In genomic region chr7:144539146-144539545, GRCm38 (mm10) we compare ENCODE assay signal across 12 mouse cellular contexts. TPM values are rescaled to one million over a fixed set of nuclear protein-coding genes. Genes with fewer than 3 reads are reported as not detected.
A peak's percentile ranks its signal among the peaks of the same experiment; 100 is the strongest.
DNase-seq lines count a peak whose midpoint lies in the region; ATAC-seq and TF ChIP-seq lines count a peak whose summit lies in the region.
"Had no signal": no experiment of that assay in that cellular context is flagged by ENCODE, and none has a peak within 500 bp of the region (broad histone marks: within the 10 kb centered on the region; RNA-seq: fewer than 3 reads in every experiment).

No protein-coding gene starts in this region.

- H3K4me2 ChIP-seq in heart, embryonic 11.5 days = no peak overlapping the region
- no peak overlapping the region for H3K4me2 ChIP-seq in stomach, embryonic 15.5 days
- H3K4me2 ChIP-seq in stomach, postnatal 0 days (replicated peaks; ENCODE audit: low read depth) = no peak overlapping the region
- H3K4me2 ChIP-seq in liver, postnatal 0 days (ENCODE audit: low read depth, low read length) = no peak overlapping the region
- H3K4me2 ChIP-seq: hindbrain, embryonic 13.5 days; neural tube, embryonic 13.5 days had no signal

- no peaks in the 10 kb centered on the region for H3K36me3 ChIP-seq in heart, embryonic 11.5 days (ENCODE audit: control insufficient read depth, insufficient read depth, low read length)
- 0 out of 2 replicates have a peak, but pooled peaks cover 3% of the 10 kb centered on the region for H3K36me3 ChIP-seq in stomach, embryonic 15.5 days
- H3K36me3 ChIP-seq in stomach, postnatal 0 days (ENCODE audit: control insufficient read depth, insufficient read depth, low read length) = no peaks in the 10 kb centered on the region
- H3K36me3 ChIP-seq in liver, postnatal 0 days (replicated peaks; ENCODE audit: insufficient read depth, low read length) = no peaks in the 10 kb centered on the region; the same call in 1 of the 2 replicates
- H3K36me3 ChIP-seq: hindbrain, embryonic 13.5 days; neural tube, embryonic 13.5 days had no signal

- TF ChIP-seq EP300 in stomach, postnatal 0 days (optimal IDR thresholded peaks at IDR 0.05) = no peak
- TF ChIP-seq EP300 in liver, postnatal 0 days (IDR thresholded peaks at IDR 0.05; ENCODE audit: low read depth) = peak; percentile 61

- no peak overlapping the region for H3K4me3 ChIP-seq in heart, embryonic 11.5 days (ENCODE audit: low read depth, low read length)
- H3K4me3 ChIP-seq in stomach, embryonic 15.5 days (replicated peaks) = no peak overlapping the region
- H3K4me3 ChIP-seq in stomach, postnatal 0 days (ENCODE audit: low read depth, low read length) = no peak overlapping the region
- H3K4me3 ChIP-seq in liver, postnatal 0 days (ENCODE audit: low read depth, low read length) = no peak overlapping the region
- H3K4me3 ChIP-seq: hindbrain, embryonic 13.5 days; neural tube, embryonic 13.5 days had no signal

- no peak overlapping the region for H3K9ac ChIP-seq in heart, embryonic 11.5 days (ENCODE audit: low read depth, low read length)
- no peak overlapping the region for H3K9ac ChIP-seq in stomach, embryonic 15.5 days
- H3K9ac ChIP-seq in stomach, postnatal 0 days (ENCODE audit: low read length) = no peak overlapping the region
- no peak overlapping the region for H3K9ac ChIP-seq in liver, postnatal 0 days (replicated peaks)
- H3K9ac ChIP-seq: hindbrain, embryonic 13.5 days; neural tube, embryonic 13.5 days had no signal

- H3K4me1 ChIP-seq in heart, embryonic 11.5 days (ENCODE audit: control insufficient read depth, insufficient read depth, low read length) = peaks cover 25% of the 10 kb centered on the region
- no peaks in the 10 kb centered on the region for H3K4me1 ChIP-seq in stomach, embryonic 15.5 days
- no peaks in the 10 kb centered on the region for H3K4me1 ChIP-seq in stomach, postnatal 0 days (replicated peaks; ENCODE audit: control insufficient read depth, insufficient read depth)
- H3K4me1 ChIP-seq in liver, postnatal 0 days (ENCODE audit: insufficient read depth) = peaks cover 3% of the 10 kb centered on the region; the same call in 1 of the 2 replicates
- H3K4me1 ChIP-seq: neural tube, embryonic 13.5 days had no signal

- H3K27ac ChIP-seq in heart, embryonic 11.5 days (ENCODE audit: low read depth, low read length) = peak overlapping the region; percentile 4
- H3K27ac ChIP-seq in stomach, embryonic 15.5 days = no peak overlapping the region
- no peak overlapping the region for H3K27ac ChIP-seq in stomach, postnatal 0 days (replicated peaks)
- no peak overlapping the region; the same call in 1 of the 2 replicates for H3K27ac ChIP-seq in liver, postnatal 0 days (ENCODE audit: low read depth)
- H3K27ac ChIP-seq: hindbrain, embryonic 13.5 days; neural tube, embryonic 13.5 days had no signal

- H3K9me3 ChIP-seq in heart, embryonic 11.5 days (replicated peaks; ENCODE audit: control insufficient read depth, low read length) = no peaks in the 10 kb centered on the region
- no peaks in the 10 kb centered on the region for H3K9me3 ChIP-seq in stomach, embryonic 15.5 days
- H3K9me3 ChIP-seq in stomach, postnatal 0 days (ENCODE audit: control insufficient read depth, low read length) = no peaks in the 10 kb centered on the region
- H3K9me3 ChIP-seq in liver, postnatal 0 days (ENCODE audit: low read length) = no peaks in the 10 kb centered on the region
- H3K9me3 ChIP-seq: hindbrain, embryonic 13.5 days; neural tube, embryonic 13.5 days had no signal

- H3K27me3 ChIP-seq in heart, embryonic 11.5 days (ENCODE audit: control insufficient read depth, insufficient read depth, low read length) = no peaks in the 10 kb centered on the region
- no peaks in the 10 kb centered on the region for H3K27me3 ChIP-seq in stomach, embryonic 15.5 days (replicated peaks)
- no peaks in the 10 kb centered on the region for H3K27me3 ChIP-seq in stomach, postnatal 0 days (ENCODE audit: control insufficient read depth, insufficient read depth, low read length)
- no peaks in the 10 kb centered on the region for H3K27me3 ChIP-seq in liver, postnatal 0 days (ENCODE audit: insufficient read depth, low read length)
- H3K27me3 ChIP-seq: hindbrain, embryonic 13.5 days; neural tube, embryonic 13.5 days had no signal

- no peak for TF ChIP-seq CTCF in stomach, postnatal 0 days (IDR thresholded peaks at IDR 0.05; ENCODE audit: low read depth)
- no peak for TF ChIP-seq CTCF in liver, postnatal 0 days (IDR thresholded peaks at IDR 0.05; ENCODE audit: low read depth)

- WGBS in heart, embryonic 11.5 days (ENCODE audit: insufficient replicate concordance) = 42% methylated on average over 2 of the region's 2 CpGs
- 77% methylated on average over 2 of the region's 2 CpGs for WGBS in stomach, embryonic 15.5 days
- whole genome bisulfite sequencing in stomach, postnatal 0 days = 76% methylated on average over 2 of the region's 2 CpGs
- WGBS in liver, postnatal 0 days (ENCODE audit: insufficient replicate concordance) = 40% methylated on average over 2 of the region's 2 CpGs

- intact Hi-C loops in heart, postnatal 25 days (cut with DNase I) = no loop called here

- no peak for DNase-seq in heart, postnatal 25 days (ENCODE audit: low spot score)
- no peak for DNase-seq in stomach, postnatal 0 days (ENCODE audit: low spot score)
- no peak for DNase-seq in liver, postnatal 0 days
- DNase-seq in thymus, postnatal 4 days = peak; percentile 73
- no peak for DNase-seq in cerebellum, postnatal 25 days
- DNase-seq: cerebellum, adult 18-20 months had no signal

- peak; percentile 78; the same call in 1 of the 2 replicates for ATAC-seq in heart, embryonic 11.5 days (replicated peaks; ENCODE audit: insufficient number of reproducible peaks, low FRiP score, low TSS enrichment)
- ATAC-seq in stomach, embryonic 15.5 days (ENCODE audit: insufficient read depth, low FRiP score, low read depth) = peak; percentile 58; the same call in 1 of the 2 replicates
- no peak for ATAC-seq in stomach, postnatal 0 days (ENCODE audit: low FRiP score, low TSS enrichment)
- peak; percentile 91 for ATAC-seq in liver, postnatal 0 days
- no peak for ATAC-seq in inflammation-experienced regulatory T-cells, adult 6 months
- ATAC-seq: midbrain, embryonic 16.5 days had no signal

RNA-seq across cellular contexts. Expression of gene Ppfia1, which starts 14.4 kb away (rescaled TPM):
- 25.7 and 28.9 TPM in 2 replicates for polyA plus RNA-seq in heart, embryonic 11.5 days (2014; fragmentation: Nextera tagmentation; extraction: Ambion mirVana)
- 10 to 100 TPM; 40.3 to 47.7 TPM for total RNA-seq in heart, postnatal 25 days (2021)
- 35.2 and 36.0 TPM in 2 replicates for polyA plus RNA-seq in stomach, embryonic 15.5 days (2015; fragmentation: Nextera tagmentation; extraction: Ambion mirVana)
- 15.2 and 16.1 TPM in 2 replicates for polyA plus RNA-seq in stomach, postnatal 0 days (2015; fragmentation: Nextera tagmentation; extraction: Ambion mirVana)
- polyA plus RNA-seq in liver, postnatal 0 days (2015; fragmentation: Nextera tagmentation; extraction: Ambion mirVana) = 7.1 and 8.2 TPM in 2 replicates
- 10 to 100 TPM; 13.8 to 29.4 (median 21.1) TPM for polyA plus RNA-seq in inflammation-experienced regulatory T-cells, adult 6 months (2017; shearing (Covaris generic))

RNA-seq across cellular contexts. Expression of gene Fadd, which starts 43.1 kb away (rescaled TPM):
- 12.0 and 12.3 TPM in 2 replicates for polyA plus RNA-seq in heart, embryonic 11.5 days (2014; fragmentation: Nextera tagmentation; extraction: Ambion mirVana)
- 1 to 10 TPM; 8.2 to 8.6 TPM for total RNA-seq in heart, postnatal 25 days (2021)
- polyA plus RNA-seq in stomach, embryonic 15.5 days (2015; fragmentation: Nextera tagmentation; extraction: Ambion mirVana) = 11.7 TPM in 2 replicates
- polyA plus RNA-seq in stomach, postnatal 0 days (2015; fragmentation: Nextera tagmentation; extraction: Ambion mirVana) = 7.8 and 8.9 TPM in 2 replicates
- polyA plus RNA-seq in liver, postnatal 0 days (2015; fragmentation: Nextera tagmentation; extraction: Ambion mirVana) = 4.1 TPM in 2 replicates
- 1 to 10 TPM; 6.0 to 7.9 (median 7.1) TPM for polyA plus RNA-seq in inflammation-experienced regulatory T-cells, adult 6 months (2017; shearing (Covaris generic))

Comparison
In these comparisons a context has a peak if more than half of its experiments do, and no peak if none do; other contexts are left out.
1. ATAC-seq: peak in heart, embryonic 11.5 days (single experiment), stomach, embryonic 15.5 days (single experiment) and liver, postnatal 0 days (single experiment); none in stomach, postnatal 0 days (single experiment) and inflammation-experienced regulatory T-cells, adult 6 months (single experiment).